Mouse (Mus musculus) c-Kit-negative CD71-positive TER-119-positive erythroid progenitor cells, embryonic 14.5 days (primary cell): ENCODE measurements around the gene Thsd7b.

ENCODE experiments used
- DNase-seq: peaks from one replicate; pipeline ENCODE4 v3.0.0-alpha.2; 2013; ENCODE audit warnings: low read depth, low spot score

The Thsd7b gene

DNA sequence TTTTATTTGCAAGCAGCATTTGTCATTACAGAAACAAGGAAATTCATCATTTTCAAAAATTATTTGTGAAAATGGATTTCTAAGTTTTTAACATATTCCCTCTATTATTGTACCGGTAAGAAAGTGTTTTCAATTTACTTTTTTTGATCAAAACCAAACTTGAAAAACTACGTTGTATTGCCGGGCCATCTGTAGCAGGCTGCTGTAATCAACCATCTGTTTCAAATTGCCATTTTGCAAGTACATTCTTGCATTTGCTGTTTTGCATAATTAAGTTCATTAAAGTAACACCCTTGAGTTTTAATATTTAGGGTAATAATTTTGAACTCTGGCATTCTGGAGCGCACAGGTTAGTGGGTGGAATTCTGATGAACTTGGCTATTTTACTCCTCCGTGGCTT lies 246.6 kb downstream of the Thsd7b start:
- no peak for DNase-seq

- no peak for DNase-seq
Observed at GRCm38 (mm10) chr1:129526967-129527366, 253.9 kb downstream of the Thsd7b start.

- DNase-seq, result no peak
Observed at GRCm38 (mm10) chr1:129532206-129532605, 259.1 kb downstream of the Thsd7b start.

DNA sequence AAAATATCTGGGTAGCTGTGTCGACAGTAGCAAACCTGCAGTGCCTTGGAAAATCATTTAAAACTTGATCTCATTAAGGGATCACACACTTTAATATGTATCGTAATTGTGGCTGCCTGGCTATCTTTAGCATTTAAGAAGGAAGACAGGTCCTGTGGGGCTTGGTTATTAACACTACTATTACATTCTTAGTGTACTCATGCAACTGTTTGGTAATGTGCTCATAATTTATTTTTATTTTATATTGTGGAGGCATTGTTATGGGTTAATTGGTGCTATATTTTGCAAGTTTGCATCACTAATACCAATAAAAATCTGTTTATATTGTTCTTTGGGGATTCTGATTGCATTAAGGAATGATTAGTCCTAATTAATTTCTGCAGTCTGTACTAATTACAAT lies 265.4 kb downstream of the Thsd7b start:
- no peak for DNase-seq

GRCm38 (mm10) chr1:129538970-129539369 lies 265.9 kb downstream of the Thsd7b start:
- no peak for DNase-seq

GRCm38 (mm10) chr1:129540751-129541150 lies 267.6 kb downstream of the Thsd7b start:
- DNase-seq, result no peak

GRCm38 (mm10) chr1:129542563-129543146 lies 269.6 kb downstream of the Thsd7b start:
- no peak for DNase-seq

GRCm38 (mm10) chr1:129543169-129543568 lies 270.1 kb downstream of the Thsd7b start:
- DNase-seq, result no peak

DNA sequence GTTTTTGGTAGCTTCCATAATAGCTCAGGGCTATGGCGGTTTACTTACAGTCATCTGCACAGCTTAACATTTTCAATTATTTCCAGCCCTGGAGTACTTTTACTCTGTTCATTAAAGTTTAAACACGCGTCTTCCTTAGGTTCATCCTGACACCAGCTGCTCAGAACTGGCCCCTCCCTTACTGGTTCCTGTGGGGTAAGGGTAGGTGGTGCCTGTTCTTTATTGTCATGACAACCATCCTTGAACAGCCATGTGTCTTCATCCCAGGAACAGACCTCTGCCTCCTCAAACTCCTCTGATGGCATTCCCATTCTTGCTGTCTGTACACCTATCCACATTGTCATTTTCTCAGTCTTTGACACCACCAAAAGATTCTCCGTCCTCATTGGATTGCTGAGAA lies 285.0 kb downstream of the Thsd7b start:
- no peak for DNase-seq

DNA sequence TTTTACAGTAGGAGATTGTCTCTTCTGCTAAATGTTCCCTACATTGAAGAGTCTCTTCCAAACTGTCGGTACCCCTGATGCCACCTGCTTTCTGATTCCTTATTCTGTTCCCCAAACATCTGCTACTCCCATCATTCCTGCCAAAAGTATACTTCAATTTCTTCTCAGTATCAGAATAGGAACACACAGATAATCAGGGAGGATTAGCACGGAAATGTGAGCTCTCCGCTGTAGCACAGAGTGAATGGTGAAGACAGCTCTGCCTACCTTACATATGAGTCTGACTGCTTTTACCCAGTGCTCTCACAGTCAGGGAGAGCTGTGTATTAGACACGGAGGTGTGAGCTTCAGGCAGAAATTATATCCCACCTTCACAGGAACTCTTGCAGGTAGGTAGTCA lies 286.0 kb downstream of the Thsd7b start:
- DNase-seq, result no peak

DNA sequence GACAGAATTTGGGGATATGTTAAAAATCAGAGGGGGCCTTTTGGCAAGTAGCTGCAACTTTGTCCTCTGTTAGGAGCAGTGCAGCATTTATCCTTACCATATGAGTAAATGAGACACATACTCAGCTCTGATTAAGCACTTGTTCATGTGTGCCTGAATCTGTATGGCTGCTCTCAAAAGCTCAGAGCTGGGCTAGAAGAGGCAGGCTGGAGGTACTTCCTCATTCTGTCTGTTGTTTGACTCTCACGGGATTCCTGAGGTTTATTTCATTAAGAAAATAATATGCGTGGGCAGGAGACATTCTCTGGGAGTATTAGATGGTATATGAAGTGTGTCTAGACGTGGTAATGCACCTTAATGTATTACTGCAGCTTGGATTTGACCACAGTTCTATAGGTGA lies 286.7 kb downstream of the Thsd7b start:
- DNase-seq, result no peak

GRCm38 (mm10) chr1:129562707-129563106 lies 289.6 kb downstream of the Thsd7b start:
- DNase-seq, result no peak

GRCm38 (mm10) chr1:129570522-129570921 lies 297.4 kb downstream of the Thsd7b start:
- no peak for DNase-seq

DNA sequence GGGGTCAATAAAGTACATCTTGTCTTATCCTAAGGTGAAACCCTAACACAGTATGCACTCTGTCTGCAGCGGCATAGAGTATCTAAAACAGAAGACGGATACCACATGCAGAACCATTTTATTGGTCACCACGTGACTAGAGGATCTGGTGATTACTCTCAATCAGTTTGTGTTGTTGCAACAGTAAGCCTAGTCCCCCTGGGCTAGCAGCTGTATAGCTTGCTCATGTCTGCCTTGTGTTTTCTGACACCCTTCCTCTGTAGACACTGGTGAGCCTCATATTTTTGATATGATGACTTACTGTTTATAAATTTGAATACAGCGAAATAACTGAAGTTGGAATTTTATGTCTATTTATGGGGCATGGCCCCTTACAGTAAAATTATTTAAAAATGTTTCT lies 306.9 kb downstream of the Thsd7b start:
- no peak for DNase-seq

GRCm38 (mm10) chr1:129586635-129587034 lies 313.5 kb downstream of the Thsd7b start:
- DNase-seq, result no peak

- DNase-seq, result no peak
Observed at GRCm38 (mm10) chr1:129589366-129590002, 316.4 kb downstream of the Thsd7b start.

DNA sequence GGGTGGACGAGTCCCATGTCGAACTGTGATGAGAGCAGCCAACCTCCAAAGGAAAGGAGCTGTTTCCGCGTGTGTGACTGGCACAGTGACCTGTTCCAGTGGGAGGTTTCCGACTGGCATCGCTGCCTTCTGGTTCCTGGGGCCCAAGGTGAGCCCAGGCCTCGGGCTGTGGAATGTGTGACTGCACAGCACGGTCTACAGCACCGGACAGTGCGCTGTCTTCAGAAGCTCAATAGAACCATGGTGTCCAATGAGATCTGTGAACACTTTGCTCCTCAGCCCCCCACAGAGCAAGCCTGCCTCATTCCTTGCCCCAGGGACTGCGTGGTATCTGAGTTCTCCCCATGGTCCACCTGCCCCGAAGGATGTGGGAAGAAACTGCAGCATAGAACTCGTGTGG lies 322.3 kb downstream of the Thsd7b start:
- DNase-seq, result no peak

- no peak for DNase-seq
Observed at GRCm38 (mm10) chr1:129600933-129601332, 327.8 kb downstream of the Thsd7b start.

DNA sequence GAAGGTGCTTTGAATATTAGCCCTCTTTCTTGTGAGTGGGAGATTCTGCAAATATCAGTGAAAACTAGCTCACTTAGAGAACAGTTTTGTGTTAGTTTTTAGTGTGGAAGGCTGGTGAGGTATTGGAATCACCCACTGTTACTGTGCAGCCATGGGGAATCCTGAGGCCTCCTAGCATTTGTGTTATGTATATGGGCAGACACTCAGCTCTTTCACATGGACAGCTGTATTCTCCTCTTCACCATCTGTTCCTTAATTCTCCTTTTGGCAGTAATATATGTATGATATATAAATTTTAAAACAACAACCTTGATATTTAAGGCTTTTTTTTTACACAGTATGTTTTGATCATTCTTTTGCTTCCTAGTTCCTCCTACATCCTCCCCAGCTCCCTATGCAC lies 329.2 kb downstream of the Thsd7b start:
- no peak for DNase-seq

DNA sequence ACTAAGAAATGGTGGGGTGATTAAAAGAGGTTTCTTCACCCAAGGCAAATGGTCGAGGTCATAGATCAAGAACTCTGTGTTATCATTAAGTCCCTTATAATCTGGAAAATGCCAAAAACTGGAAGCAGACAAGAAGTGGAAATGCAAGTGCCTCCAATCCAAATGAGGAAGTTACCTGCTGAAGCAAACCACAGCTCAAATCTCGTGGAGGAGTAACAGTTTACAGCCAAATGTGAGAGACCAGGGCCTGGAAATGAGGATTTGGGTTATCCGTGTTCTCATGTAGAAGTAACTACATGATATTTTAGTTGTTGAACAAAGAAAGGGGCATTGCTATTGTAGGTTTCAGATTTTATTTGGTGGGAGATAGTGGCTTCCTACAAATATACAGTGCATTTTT lies 335.3 kb downstream of the Thsd7b start:
- DNase-seq, result no peak

GRCm38 (mm10) chr1:129616080-129616479 lies 343.0 kb downstream of the Thsd7b start:
- DNase-seq, result no peak

DNA sequence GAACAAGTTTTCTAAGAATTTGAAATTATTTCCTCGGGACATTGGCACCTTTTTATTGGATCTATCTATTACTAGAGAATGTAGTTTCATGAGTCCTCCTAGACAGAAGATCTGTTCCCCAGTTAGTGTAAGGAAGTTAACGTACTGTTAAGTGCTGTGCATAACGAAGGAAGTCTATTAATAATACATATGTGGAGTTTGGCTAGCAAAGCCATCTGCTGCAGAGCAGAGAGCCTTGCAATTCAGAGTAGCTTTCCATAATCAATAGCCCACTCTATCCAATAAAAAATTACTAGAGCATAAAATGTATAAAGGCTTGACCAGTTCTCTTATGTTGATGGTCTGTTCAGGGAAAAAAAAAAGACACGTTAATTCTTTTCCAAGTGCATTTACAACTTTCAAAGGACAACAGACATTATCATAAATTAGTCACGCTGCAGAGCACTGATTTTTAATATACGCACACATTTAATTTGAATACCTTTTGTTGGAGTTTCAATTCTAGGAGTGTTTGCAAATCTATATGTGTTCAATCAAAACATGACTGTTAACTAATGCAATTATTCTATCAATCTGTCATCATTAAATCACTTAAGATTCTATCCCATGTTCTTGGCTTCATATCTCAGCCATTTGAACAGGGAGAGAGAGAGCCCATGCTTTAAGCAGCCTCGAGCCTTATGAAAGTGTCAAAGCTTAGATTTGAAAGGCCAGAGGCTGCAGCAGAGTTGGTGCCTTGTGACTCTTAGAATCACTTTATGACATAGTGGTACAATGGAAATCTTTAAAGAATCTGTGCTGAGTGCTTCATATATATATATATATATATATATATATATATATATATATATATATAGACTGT lies 346.6 kb downstream of the Thsd7b start:
- no peak for DNase-seq

GRCm38 (mm10) chr1:129624519-129624918 lies 351.4 kb downstream of the Thsd7b start:
- DNase-seq, result no peak
